Mouse (Mus musculus) left cerebral cortex, postnatal 10 days (tissue): ENCODE results near the gene Treml4. TPM values are rescaled to one million over a fixed set of nuclear protein-coding genes. Genes with fewer than 3 reads are reported as not detected.

Experiments
- DNase-seq, 2 experiments: peaks; one replicate each; pipeline ENCODE4 v3.0.0; 2021 to 2022; ENCODE audit warnings: low spot score in 2 of 2, mixed read lengths in 1 of 2; ENCODE audit errors: extremely low spot score in 1 of 2
- intact Hi-C: fragments of 180-260 bp; cut with DNase I; formaldehyde crosslinking; loops from one replicate; pipeline ENCODE4 v1.15.1; 2025
- total RNA-seq, 2 experiments: library from RNA; stranded (reverse); gene quantifications; 2 replicates each; pipeline ENCODE4 v1.2.3; 2021

The Treml4 gene
- total RNA-seq, 2 experiments from 2014 or later = not detected

GRCm38 (mm10) chr17:48318686-48319085 is 54.6 kb downstream of the Treml4 start:
- no peak for DNase-seq
- intact Hi-C loops = no loop called here

GRCm38 (mm10) chr17:48321279-48321678 is 57.2 kb downstream of the Treml4 start:
- DNase-seq = no peak
- intact Hi-C loops = no loop called here

GRCm38 (mm10) chr17:48323236-48323635 is 59.1 kb downstream of the Treml4 start:
- intact Hi-C loops = no loop called here
- DNase-seq = no peak

- DNase-seq = no peak
- intact Hi-C loops = no loop called here
Observed at GRCm38 (mm10) chr17:48324258-48324657, 60.2 kb downstream of the Treml4 start.

Other genes with a start within 250 kb of the Treml4 start
- not detected for gene 1700122O11Rik, start 226.0 kb upstream of the Treml4 start, total RNA-seq
- gene 1700067P10Rik, start 175.0 kb upstream of the Treml4 start, total RNA-seq = not detected
- gene 9830107B12Rik, start 118.0 kb upstream of the Treml4 start, total RNA-seq = not detected
- not detected for gene A530064D06Rik, start 97.0 kb upstream of the Treml4 start, total RNA-seq
- gene Trem1, start 31.5 kb upstream of the Treml4 start, total RNA-seq = not detected
- 1 to 10 TPM in 1 of 2 experiments, under 1 TPM in 1; 0.85 to 1.2 TPM for gene Trem3, start 16.5 kb upstream of the Treml4 start, total RNA-seq
- gene Treml2, start 35.2 kb downstream of the Treml4 start, total RNA-seq = under 1 TPM; 0.36 to 0.51 TPM
- not detected for gene B430306N03Rik, start 51.8 kb downstream of the Treml4 start, total RNA-seq
- gene Trem2, start 82.1 kb downstream of the Treml4 start, total RNA-seq = 1 to 10 TPM; 6.4 to 6.9 TPM
- gene Treml1, start 95.6 kb downstream of the Treml4 start, total RNA-seq = under 1 TPM; 0.45 to 0.99 TPM
- 10 to 100 TPM; 33.3 to 34.3 TPM for gene Nfya, start 145.6 kb downstream of the Treml4 start, total RNA-seq
- 10 to 100 TPM; 10.7 to 10.9 TPM for gene Oard1, start 145.7 kb downstream of the Treml4 start, total RNA-seq
- gene Apobec2, start 168.6 kb downstream of the Treml4 start, total RNA-seq = under 1 TPM; 0.24 TPM
- not detected for gene Tspo2, start 187.2 kb downstream of the Treml4 start, total RNA-seq
- gene Unc5cl, start 190.6 kb downstream of the Treml4 start, total RNA-seq = under 1 TPM; 0.15 to 0.26 TPM